In the genomic region with DNA sequence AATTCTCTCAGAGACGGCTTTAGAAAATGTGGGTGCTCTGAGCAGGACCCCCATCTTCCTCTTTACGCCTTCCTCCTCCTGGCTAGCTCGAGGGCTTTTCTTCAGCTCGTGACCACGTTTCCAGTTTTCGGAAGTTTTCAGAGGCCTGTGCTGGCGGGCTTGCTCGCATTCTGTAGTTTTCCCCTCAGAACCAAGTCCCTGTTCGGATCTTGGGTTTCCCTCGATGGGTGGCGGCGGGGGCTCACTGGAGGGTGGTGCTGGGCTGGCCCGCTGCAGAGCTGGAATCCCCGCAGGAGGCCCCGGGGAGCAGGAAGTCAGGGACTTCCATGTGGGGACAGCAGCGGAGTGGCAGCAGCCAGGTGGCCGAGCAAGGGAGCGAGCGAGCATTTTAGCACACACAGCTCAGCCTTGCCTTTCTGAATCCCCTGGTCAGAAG, we compare ENCODE assay signal across 8 mouse cellular contexts.
DNase-seq lines count a peak whose midpoint lies in the region; ATAC-seq and TF ChIP-seq lines count a peak whose summit lies in the region.

No protein-coding gene starts in this region.

- peak overlapping the region; percentile 75 for H3K4me3 ChIP-seq in heart, adult 2 months
- H3K4me3 ChIP-seq in MEL (ENCODE audit: control insufficient read depth in 1 of 2, insufficient read depth in 1 of 2, low read depth in 2 of 2, low read length in 2 of 2), result peak overlapping the region; percentile 17 to 78
- H3K4me3 ChIP-seq in forebrain, postnatal 0 days (ENCODE audit: low read depth, low read length), result peak overlapping the region; percentile 56
- peak overlapping the region; percentile 61 for H3K4me3 ChIP-seq in midbrain, embryonic 12.5 days

- H3K4me1 ChIP-seq in heart, adult 2 months (ENCODE audit: control insufficient read depth, insufficient read depth, low read length), result peaks cover 18% of the 10 kb centered on the region
- peaks cover 33 to 43% of the 10 kb centered on the region in 2 experiments for H3K4me1 ChIP-seq in MEL (ENCODE audit: control insufficient read depth in 1 of 2, insufficient read depth in 2 of 2, low read length in 2 of 2)
- H3K4me1 ChIP-seq in forebrain, postnatal 0 days (ENCODE audit: insufficient read depth), result no peaks in the 10 kb centered on the region
- peaks cover 37% of the 10 kb centered on the region for H3K4me1 ChIP-seq in midbrain, embryonic 12.5 days

- TF ChIP-seq EP300 in heart, adult 2 months (IDR thresholded peaks at IDR 0.05; ENCODE audit: insufficient read depth, low read depth, low read length), result no peak
- no peak for TF ChIP-seq EP300 in MEL (IDR thresholded peaks at IDR 0.05; ENCODE audit: low read depth in 1 of 2, low read length in 2 of 2)

- peaks cover 8% of the 10 kb centered on the region for H3K36me3 ChIP-seq in heart, adult 2 months (ENCODE audit: control insufficient read depth, insufficient read depth, low read length)
- peaks cover 0 to 54% of the 10 kb centered on the region in 2 experiments; a peak in 2 of 4 replicates for H3K36me3 ChIP-seq in MEL (ENCODE audit: control insufficient read depth in 1 of 2, insufficient read depth in 2 of 2, low read length in 2 of 2)
- H3K36me3 ChIP-seq in forebrain, postnatal 0 days (ENCODE audit: insufficient read depth), result no peaks in the 10 kb centered on the region
- no peaks in the 10 kb centered on the region for H3K36me3 ChIP-seq in midbrain, embryonic 12.5 days

- H3K9ac ChIP-seq in heart, adult 2 months (ENCODE audit: low read depth, low read length), result peak overlapping the region; percentile 62
- peak overlapping the region; percentile 97 for H3K9ac ChIP-seq in MEL (ENCODE audit: control insufficient read depth, low read depth, low read length, poor library complexity, severe bottlenecking)
- peak overlapping the region; percentile 54 for H3K9ac ChIP-seq in forebrain, postnatal 0 days
- H3K9ac ChIP-seq in midbrain, embryonic 12.5 days (replicated peaks), result peak overlapping the region; percentile 68

- peak overlapping the region; percentile 92 for H3K4me2 ChIP-seq in forebrain, postnatal 0 days (ENCODE audit: low read depth)
- H3K4me2 ChIP-seq in midbrain, embryonic 12.5 days (replicated peaks), result peak overlapping the region; percentile 93

- no peaks in the 10 kb centered on the region for H3K27me3 ChIP-seq in heart, adult 2 months (ENCODE audit: control insufficient read depth, insufficient read depth, low read length)
- no peaks in the 10 kb centered on the region for H3K27me3 ChIP-seq in MEL (ENCODE audit: control insufficient read depth in 1 of 2, insufficient read depth in 2 of 2, low read length in 2 of 2)
- peaks cover 5% of the 10 kb centered on the region; the same call in 1 of the 2 replicates for H3K27me3 ChIP-seq in forebrain, postnatal 0 days (ENCODE audit: insufficient read depth, low read length)
- H3K27me3 ChIP-seq in midbrain, embryonic 12.5 days, result peaks cover 31% of the 10 kb centered on the region

- TF ChIP-seq RAD21 in MEL (IDR thresholded peaks at IDR 0.05; ENCODE audit: low read depth, low read length), result no peak

- no peak for DNase-seq in heart, adult 2 months
- no peak for DNase-seq in heart, postnatal 10 days
- no peak for DNase-seq in MEL (ENCODE audit: low read depth, low spot score)
- DNase-seq in forebrain, postnatal 0 days, result no peak
- peak; percentile 51 to 79 for DNase-seq in kidney, postnatal 25 days
- DNase-seq in natural killer cell, adult 2 months (ENCODE audit: low spot score in 2 of 2), result no peak
- no peak for DNase-seq in Muller cell, postnatal 12 days (ENCODE audit: inconsistent ontology term)

- intact Hi-C loops in heart, adult 2 months (cut with DNase I), result no loop called here
- intact Hi-C loops in heart, postnatal 10 days (cut with DNase I), result no loop called here

- TF ChIP-seq POLR2A in heart, adult 2 months (IDR thresholded peaks at IDR 0.05; ENCODE audit: insufficient read depth, low read depth, low read length), result no peak
- peak; percentile 31 to 32; a peak in 2 of 4 replicates for TF ChIP-seq POLR2A in MEL (IDR thresholded peaks at IDR 0.05; ENCODE audit: control insufficient read depth in 1 of 2, insufficient read depth in 1 of 2, low read depth in 1 of 2, low read length in 2 of 2, poor library complexity in 1 of 2)

- TF ChIP-seq CTCF in heart, adult 2 months (IDR thresholded peaks at IDR 0.05), result peak; percentile 18; the same call in 1 of the 2 replicates
- TF ChIP-seq CTCF in MEL (IDR thresholded peaks at IDR 0.05 in 2 of 3, conservative IDR thresholded peaks at IDR 0.05 in 1 of 3; ENCODE audit: control insufficient read depth in 1 of 3, insufficient read depth in 1 of 3, low read depth in 2 of 3, low read length in 3 of 3, poor library complexity in 1 of 3, severe bottlenecking in 1 of 3), result 0 out of 6 replicates have a peak, but pooled peaks of 1 of the 3 experiments have one; percentile 5
- TF ChIP-seq CTCF in forebrain, postnatal 0 days (IDR thresholded peaks at IDR 0.05; ENCODE audit: low read depth), result no peak

- no peaks in the 10 kb centered on the region for H3K9me3 ChIP-seq in MEL (replicated peaks; ENCODE audit: insufficient read depth, low read length)
- H3K9me3 ChIP-seq in forebrain, postnatal 0 days (ENCODE audit: low read length), result no peaks in the 10 kb centered on the region
- no peaks in the 10 kb centered on the region for H3K9me3 ChIP-seq in midbrain, embryonic 12.5 days

- ATAC-seq in forebrain, postnatal 0 days, result peak; percentile 32
- ATAC-seq in midbrain, embryonic 12.5 days (ENCODE audit: low FRiP score, low read depth), result peak; percentile 31

- peak overlapping the region; percentile 95 for H3K27ac ChIP-seq in heart, adult 2 months
- H3K27ac ChIP-seq in MEL (ENCODE audit: control insufficient read depth, low read depth, low read length), result peak overlapping the region; percentile 100
- H3K27ac ChIP-seq in forebrain, postnatal 0 days (ENCODE audit: low read depth, low read length), result 0 out of 2 replicates have a peak overlapping the region, but pooled peaks have one; percentile 4
- no peak overlapping the region for H3K27ac ChIP-seq in midbrain, embryonic 12.5 days (replicated peaks)

- 2% methylated on average over 19 of the region's 19 CpGs for WGBS in heart, adult 2 months
- 9% methylated on average over 19 of the region's 19 CpGs for WGBS in forebrain, postnatal 0 days
- WGBS in midbrain, embryonic 12.5 days, result 3% methylated on average over 19 of the region's 19 CpGs

- H3K79me2 ChIP-seq in heart, adult 2 months (replicated peaks; ENCODE audit: control insufficient read depth, insufficient read depth, low read length), result peaks cover 7% of the 10 kb centered on the region
- peaks cover 34% of the 10 kb centered on the region for H3K79me2 ChIP-seq in MEL (ENCODE audit: control insufficient read depth, insufficient read depth, low read length, poor library complexity)

TF ChIP-seq in MEL, 35 proteins besides CTCF, POLR2A, EP300 and RAD21:
- no peak for TF ChIP-seq ZMIZ1 (IDR thresholded peaks at IDR 0.05; ENCODE audit: low read depth, low read length)
- TF ChIP-seq MAZ (IDR thresholded peaks at IDR 0.05; ENCODE audit: low read depth, low read length), result no peak; the same call in 1 of the 2 replicates
- TF ChIP-seq ETS1 (IDR thresholded peaks at IDR 0.05; ENCODE audit: low read depth, low read length), result 0 out of 2 replicates have a peak, but pooled peaks have one; percentile 34
- TF ChIP-seq KAT2A (conservative IDR thresholded peaks at IDR 0.05; ENCODE audit: low read depth, low read length), result no peak
- TF ChIP-seq MAX (IDR thresholded peaks at IDR 0.05; ENCODE audit: low read length), result 0 out of 2 replicates have a peak, but pooled peaks have one; percentile 47
- no peak for TF ChIP-seq MEF2A (IDR thresholded peaks at IDR 0.05; ENCODE audit: extremely low read depth, insufficient replicate concordance, low read depth, low read length, poor library complexity, severe bottlenecking)
- TF ChIP-seq TAL1 (IDR thresholded peaks at IDR 0.05; ENCODE audit: low read length), result no peak
- no peak for TF ChIP-seq NRF1 (IDR thresholded peaks at IDR 0.05; ENCODE audit: insufficient read depth, low read depth, low read length, poor library complexity, severe bottlenecking)
- peak; percentile 54 for TF ChIP-seq MXI1 (IDR thresholded peaks at IDR 0.05; ENCODE audit: low read depth, low read length)
- no peak for TF ChIP-seq GATA1 (IDR thresholded peaks at IDR 0.05; ENCODE audit: low read depth, low read length)
- no peak for TF ChIP-seq E2F4 (IDR thresholded peaks at IDR 0.05; ENCODE audit: borderline replicate concordance, low read depth, low read length)
- no peak for TF ChIP-seq SIN3A (IDR thresholded peaks at IDR 0.05; ENCODE audit: low read length)
- no peak for TF ChIP-seq ZKSCAN1 (IDR thresholded peaks at IDR 0.05; ENCODE audit: low read depth, low read length)
- 0 out of 2 replicates have a peak, but pooled peaks have one; percentile 18 for TF ChIP-seq ELF1 (IDR thresholded peaks at IDR 0.05; ENCODE audit: low read depth, low read length)
- TF ChIP-seq TBP (IDR thresholded peaks at IDR 0.05; ENCODE audit: low read depth, low read length), result 0 out of 2 replicates have a peak, but pooled peaks have one; percentile 6
- peak; percentile 42 for TF ChIP-seq USF1 (IDR thresholded peaks at IDR 0.05; ENCODE audit: low read depth, low read length)
- TF ChIP-seq MYC (IDR thresholded peaks at IDR 0.05; ENCODE audit: low read depth, low read length), result peak; percentile 56; the same call in 1 of the 2 replicates
- TF ChIP-seq CHD1 (IDR thresholded peaks at IDR 0.05; ENCODE audit: low read depth, low read length), result 0 out of 2 replicates have a peak, but pooled peaks have one; percentile 21

Comparison
In these comparisons a context has a peak if more than half of its experiments do, and no peak if none do; other contexts are left out.
1. DNase-seq: peak in kidney, postnatal 25 days (2 of 2); none in heart, adult 2 months (0 of 2), heart, postnatal 10 days (0 of 2), MEL (single experiment), forebrain, postnatal 0 days (single experiment), natural killer cell, adult 2 months (0 of 2) and Muller cell, postnatal 12 days (single experiment).
2. Peak in every context shown above with its lines, with median percentiles within 50 percentile points of each other: H3K4me3 ChIP-seq and H3K9ac ChIP-seq.